11 mouse cellular contexts compared by ENCODE assay signal in genomic region chr4:130883820-130884533, GRCm38 (mm10). TPM values are rescaled to one million over a fixed set of nuclear protein-coding genes. Genes with fewer than 3 reads are reported as not detected.
DNase-seq lines count a peak whose midpoint lies in the region; ATAC-seq and TF ChIP-seq lines count a peak whose summit lies in the region.
"Had no signal": no experiment of that assay in that cellular context is flagged by ENCODE, and none has a peak within 500 bp of the region (broad histone marks: within the 10 kb centered on the region; RNA-seq: fewer than 3 reads in every experiment).

No protein-coding gene starts in this region.

- H3K9ac ChIP-seq in kidney, embryonic 14.5 days (ENCODE audit: low read depth, low read length) = no peak overlapping the region
- H3K9ac ChIP-seq in embryonic facial prominence, embryonic 14.5 days (ENCODE audit: low read depth, low read length) = no peak overlapping the region
- no peak overlapping the region; the same call in 1 of the 2 replicates for H3K9ac ChIP-seq in midbrain, embryonic 14.5 days (replicated peaks; ENCODE audit: low read length)
- H3K9ac ChIP-seq: limb, embryonic 12.5 days; lung, embryonic 15.5 days; stomach, embryonic 15.5 days had no signal

- WGBS in kidney, embryonic 14.5 days = 39% methylated on average over 13 of the region's 13 CpGs
- WGBS in embryonic facial prominence, embryonic 14.5 days = 20% methylated on average over 13 of the region's 13 CpGs
- WGBS in midbrain, embryonic 14.5 days = 30% methylated on average over 13 of the region's 13 CpGs

- no peak for TF ChIP-seq POLR2A in brain, embryonic 14.5 days (IDR thresholded peaks at IDR 0.05; ENCODE audit: borderline replicate concordance, extremely low read depth, insufficient read depth, insufficient read length, poor library complexity, severe bottlenecking)

- H3K36me3 ChIP-seq in kidney, embryonic 14.5 days (ENCODE audit: control insufficient read depth, insufficient read depth, low read length) = no peaks in the 10 kb centered on the region
- H3K36me3 ChIP-seq in embryonic facial prominence, embryonic 14.5 days (ENCODE audit: control insufficient read depth, insufficient read depth, low read length) = no peaks in the 10 kb centered on the region
- H3K36me3 ChIP-seq in midbrain, embryonic 14.5 days (ENCODE audit: control insufficient read depth, insufficient read depth, low read length) = no peaks in the 10 kb centered on the region
- H3K36me3 ChIP-seq: limb, embryonic 12.5 days; lung, embryonic 15.5 days; stomach, embryonic 15.5 days had no signal

- ATAC-seq in kidney, embryonic 14.5 days (ENCODE audit: low FRiP score, low TSS enrichment) = 0 out of 2 replicates have a peak, but pooled peaks have one; percentile 41
- peak; percentile 58; the same call in 1 of the 2 replicates for ATAC-seq in embryonic facial prominence, embryonic 14.5 days (ENCODE audit: low read depth)
- no peak for ATAC-seq in midbrain, embryonic 14.5 days (ENCODE audit: low FRiP score, low TSS enrichment)

- H3K27me3 ChIP-seq in kidney, embryonic 14.5 days (ENCODE audit: control insufficient read depth, insufficient read depth, low read length) = no peaks in the 10 kb centered on the region
- H3K27me3 ChIP-seq in embryonic facial prominence, embryonic 14.5 days (replicated peaks; ENCODE audit: control insufficient read depth, insufficient read depth, low read length) = no peaks in the 10 kb centered on the region; the same call in 1 of the 2 replicates
- H3K27me3 ChIP-seq in midbrain, embryonic 14.5 days (ENCODE audit: control insufficient read depth, insufficient read depth, low read length) = peaks cover 8% of the 10 kb centered on the region; the same call in 1 of the 2 replicates
- H3K27me3 ChIP-seq: limb, embryonic 12.5 days; lung, embryonic 15.5 days had no signal

- no peak for DNase-seq in kidney, adult 11 months
- DNase-seq in brain, embryonic 14.5 days (ENCODE audit: low read depth) = peak; percentile 85
- peak; percentile 80 for DNase-seq in embryonic facial prominence, embryonic 14.5 days (ENCODE audit: low spot score)
- DNase-seq in midbrain, embryonic 14.5 days = peak; percentile 53
- DNase-seq in right cerebral cortex, postnatal 14 days = no peak
- DNase-seq in right cerebral cortex, postnatal 4 days = no peak
- DNase-seq: heart, adult 11 months had no signal

- H3K4me1 ChIP-seq in kidney, embryonic 14.5 days (ENCODE audit: control insufficient read depth, insufficient read depth, low read length) = peaks cover 9% of the 10 kb centered on the region
- H3K4me1 ChIP-seq in embryonic facial prominence, embryonic 14.5 days (ENCODE audit: control insufficient read depth, insufficient read depth, low read length) = peaks cover 6% of the 10 kb centered on the region
- H3K4me1 ChIP-seq in midbrain, embryonic 14.5 days (ENCODE audit: control insufficient read depth, insufficient read depth, low read length) = no peaks in the 10 kb centered on the region
- H3K4me1 ChIP-seq: lung, embryonic 15.5 days; stomach, embryonic 15.5 days had no signal

- no peak overlapping the region for H3K4me2 ChIP-seq in kidney, embryonic 14.5 days (replicated peaks; ENCODE audit: low read depth, low read length)
- H3K4me2 ChIP-seq in embryonic facial prominence, embryonic 14.5 days (ENCODE audit: low read depth, low read length) = no peak overlapping the region
- H3K4me2 ChIP-seq in midbrain, embryonic 14.5 days (ENCODE audit: low read length) = no peak overlapping the region
- H3K4me2 ChIP-seq: limb, embryonic 12.5 days; lung, embryonic 15.5 days; stomach, embryonic 15.5 days had no signal

- H3K9me3 ChIP-seq in kidney, embryonic 14.5 days (ENCODE audit: control insufficient read depth, low read length) = no peaks in the 10 kb centered on the region
- no peaks in the 10 kb centered on the region for H3K9me3 ChIP-seq in embryonic facial prominence, embryonic 14.5 days (ENCODE audit: control insufficient read depth, low read length)
- no peaks in the 10 kb centered on the region for H3K9me3 ChIP-seq in midbrain, embryonic 14.5 days (ENCODE audit: control insufficient read depth, low read length)
- H3K9me3 ChIP-seq: limb, embryonic 12.5 days; lung, embryonic 15.5 days; stomach, embryonic 15.5 days had no signal

- no peak overlapping the region for H3K4me3 ChIP-seq in kidney, embryonic 14.5 days (ENCODE audit: low read length)
- no peak overlapping the region for H3K4me3 ChIP-seq in embryonic facial prominence, embryonic 14.5 days (ENCODE audit: low read depth, low read length)
- no peak overlapping the region for H3K4me3 ChIP-seq in midbrain, embryonic 14.5 days (replicated peaks; ENCODE audit: low read depth, low read length)
- H3K4me3 ChIP-seq: limb, embryonic 12.5 days; lung, embryonic 15.5 days; stomach, embryonic 15.5 days had no signal

- H3K27ac ChIP-seq in kidney, embryonic 14.5 days (ENCODE audit: low read depth, low read length) = no peak overlapping the region
- no peak overlapping the region for H3K27ac ChIP-seq in embryonic facial prominence, embryonic 14.5 days (replicated peaks; ENCODE audit: low read depth, low read length)
- no peak overlapping the region for H3K27ac ChIP-seq in midbrain, embryonic 14.5 days (replicated peaks; ENCODE audit: low read depth, low read length)
- H3K27ac ChIP-seq: limb, embryonic 12.5 days; lung, embryonic 15.5 days; stomach, embryonic 15.5 days had no signal

- TF ChIP-seq CTCF in brain, embryonic 14.5 days (IDR thresholded peaks at IDR 0.05; ENCODE audit: borderline replicate concordance, extremely low read depth, insufficient read depth, insufficient read length) = no peak

RNA-seq across cellular contexts. Expression of gene Laptm5, which starts 28.9 kb away (rescaled TPM):
- polyA plus RNA-seq in kidney, embryonic 14.5 days (2014; fragmentation: Nextera tagmentation; extraction: Ambion mirVana) = 19.7 and 29.5 TPM in 2 replicates
- 22.6 and 26.5 TPM in 2 replicates for polyA plus RNA-seq in brain, embryonic 14.5 days (2012; rRNA removed)
- 74.2 and 76.1 TPM in 2 replicates for polyA plus RNA-seq in embryonic facial prominence, embryonic 14.5 days (2014; fragmentation: Nextera tagmentation; extraction: Ambion mirVana)
- 14.3 and 31.7 TPM in 2 replicates for polyA plus RNA-seq in midbrain, embryonic 14.5 days (2014; fragmentation: Nextera tagmentation; extraction: Ambion mirVana)

Comparison
In these comparisons a context has a peak if more than half of its experiments do, and no peak if none do; other contexts are left out.
1. DNase-seq: peak in brain, embryonic 14.5 days (single experiment), embryonic facial prominence, embryonic 14.5 days (single experiment) and midbrain, embryonic 14.5 days (single experiment); none in kidney, adult 11 months (single experiment), right cerebral cortex, postnatal 14 days (single experiment) and right cerebral cortex, postnatal 4 days (single experiment).